Mouse (Mus musculus): ENCODE data around the gene Sucla2.
"Not testable (repeated sequence)": the region's sequence is repeated elsewhere in the genome, so short reads cannot be mapped to it uniquely, and the experiment has no call there.

The Sucla2 gene

DNA sequence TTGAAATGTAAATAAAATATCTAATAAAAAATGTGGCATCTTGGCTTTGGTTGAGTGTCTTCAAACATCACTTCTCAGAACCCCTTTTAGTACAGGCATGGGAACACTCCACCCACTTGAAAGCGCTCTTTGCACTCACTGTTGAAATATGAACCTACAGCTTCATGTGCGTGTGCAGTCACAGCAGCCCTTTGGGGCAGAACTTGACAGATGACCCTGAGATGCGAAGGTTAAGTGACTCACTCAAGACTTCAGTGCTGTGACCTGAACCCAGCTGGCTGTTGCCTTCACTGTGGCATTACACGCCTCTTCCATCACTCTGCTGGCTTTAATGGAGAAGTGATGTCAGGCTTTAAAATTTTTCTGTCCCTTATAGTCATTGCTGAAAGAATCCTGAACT, 82.6 kb downstream of the Sucla2 start:
- in situ Hi-C loops (cut with MboI; ENCODE audit: low sequenced_read_pairs): no loop called here

DNA sequence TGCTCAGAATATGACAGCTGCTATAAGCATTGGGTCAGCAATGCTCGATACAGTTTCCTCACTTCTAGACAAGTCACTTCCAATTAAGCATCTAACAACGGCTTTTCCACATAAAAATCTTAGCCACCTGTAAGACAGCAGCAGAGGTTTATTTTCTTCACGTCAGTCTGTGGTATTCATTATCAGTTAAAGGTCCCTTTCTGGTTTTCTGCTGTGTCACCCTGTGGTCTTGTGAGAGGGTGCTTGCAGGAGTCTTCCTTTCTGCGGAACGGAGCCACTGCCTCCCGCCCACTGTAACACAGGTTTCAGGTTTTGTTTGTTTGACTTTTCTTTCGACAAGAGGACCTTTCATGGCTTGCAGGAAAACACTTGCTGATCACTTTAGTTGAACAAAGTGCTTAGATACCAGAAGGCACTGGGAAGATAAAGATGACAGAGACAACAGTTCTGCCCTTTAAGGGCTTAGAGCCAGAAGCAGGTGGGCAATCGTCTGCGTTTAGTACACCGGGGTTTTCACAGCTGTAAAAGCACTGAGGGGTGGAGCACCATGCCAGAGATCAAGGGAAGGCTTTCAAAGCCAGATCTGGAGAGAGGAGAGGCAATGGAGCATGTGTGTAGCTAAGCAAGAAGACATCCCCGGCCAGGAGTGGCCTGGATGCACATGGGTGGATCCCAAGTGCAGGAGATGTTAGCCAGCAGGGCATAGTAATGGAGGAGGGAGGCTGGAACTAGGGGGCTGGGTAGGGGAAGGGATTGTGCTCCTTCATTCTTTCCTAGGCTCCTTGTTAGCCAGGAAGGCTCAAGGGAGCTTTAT, 83.8 kb downstream of the Sucla2 start:
- in situ Hi-C loops (cut with MboI; ENCODE audit: low sequenced_read_pairs): no loop called here

DNA sequence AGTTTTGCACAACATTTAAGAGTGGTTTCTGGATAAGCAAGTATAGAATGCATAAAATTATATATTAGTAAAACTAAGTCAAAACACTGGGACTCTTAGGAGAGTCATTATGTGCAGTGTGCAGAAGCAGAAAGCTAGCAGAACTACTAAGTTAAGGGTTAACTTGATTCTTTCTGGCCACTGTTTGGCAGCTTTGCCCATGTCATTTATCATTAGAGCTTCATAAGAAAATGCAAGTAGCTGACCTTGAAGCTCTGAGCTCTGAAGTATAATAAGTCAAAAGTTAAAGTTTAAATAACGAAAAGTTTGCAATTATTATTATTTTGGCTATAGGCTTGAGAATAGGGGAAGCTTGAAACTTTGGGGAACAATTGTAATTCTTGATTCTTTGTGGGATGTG, 89.8 kb downstream of the Sucla2 start:
- in situ Hi-C loops (cut with MboI; ENCODE audit: low sequenced_read_pairs): not testable (repeated sequence)

DNA sequence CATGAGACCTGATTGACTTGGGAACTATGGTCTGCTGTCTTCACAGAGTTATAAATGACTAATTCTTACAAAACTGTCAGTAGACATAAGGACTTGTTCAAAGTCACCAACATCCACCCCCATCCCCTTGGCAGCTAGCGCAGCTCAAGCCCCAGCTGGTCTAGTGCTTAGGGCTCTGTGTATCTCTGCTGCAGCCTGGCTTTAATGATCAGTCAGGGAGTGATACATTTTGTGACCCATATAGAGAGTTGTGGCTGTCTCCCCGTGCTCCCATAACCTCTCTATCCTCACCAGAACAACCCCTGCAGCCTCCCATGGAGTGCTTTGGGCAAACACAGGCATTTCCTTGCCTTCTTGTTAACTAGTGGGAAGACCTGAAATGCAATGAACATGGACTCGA, 95.8 kb downstream of the Sucla2 start:
- in situ Hi-C loops (cut with MboI; ENCODE audit: low sequenced_read_pairs): no loop called here

DNA sequence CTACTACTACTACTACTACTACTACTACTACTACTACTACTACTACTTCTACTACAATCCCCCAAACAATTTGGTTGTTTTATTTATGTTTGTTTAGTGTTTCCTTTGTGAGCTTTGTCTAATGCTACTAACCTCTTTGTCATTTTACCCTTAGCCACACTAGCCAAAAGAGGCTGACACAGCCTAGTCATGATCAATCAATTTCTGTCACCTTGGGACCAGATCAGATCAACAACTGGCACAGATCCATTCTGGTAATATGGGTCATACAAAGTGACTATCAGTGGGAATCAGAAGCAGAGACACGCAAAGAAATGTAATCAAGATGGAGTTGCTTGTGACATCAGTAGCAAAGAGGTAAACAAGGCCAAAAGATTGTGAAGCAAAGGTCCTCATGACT, 97.9 kb downstream of the Sucla2 start:
- in situ Hi-C loops (cut with MboI; ENCODE audit: low sequenced_read_pairs): no loop called here

DNA sequence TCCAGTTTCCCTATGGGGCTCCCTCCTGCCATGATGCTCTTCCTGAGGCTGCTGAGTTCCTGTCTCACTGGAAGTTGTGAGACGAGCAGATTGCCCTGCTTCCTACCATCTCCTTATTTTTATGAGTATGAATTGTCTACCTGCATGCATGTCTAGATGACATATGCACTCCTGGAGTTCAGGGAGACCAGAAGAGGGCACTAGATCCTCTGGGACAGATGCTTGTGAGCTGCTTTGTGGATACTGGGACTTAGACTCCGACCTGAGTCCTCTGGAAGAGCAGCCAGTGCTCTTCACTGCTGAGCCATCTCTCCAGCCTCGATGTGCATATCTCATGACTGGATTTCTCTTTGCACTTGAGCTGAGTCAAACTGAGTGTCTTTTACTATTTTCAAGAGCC, 100.3 kb downstream of the Sucla2 start:
- in situ Hi-C loops (cut with MboI; ENCODE audit: low sequenced_read_pairs): no loop called here

DNA sequence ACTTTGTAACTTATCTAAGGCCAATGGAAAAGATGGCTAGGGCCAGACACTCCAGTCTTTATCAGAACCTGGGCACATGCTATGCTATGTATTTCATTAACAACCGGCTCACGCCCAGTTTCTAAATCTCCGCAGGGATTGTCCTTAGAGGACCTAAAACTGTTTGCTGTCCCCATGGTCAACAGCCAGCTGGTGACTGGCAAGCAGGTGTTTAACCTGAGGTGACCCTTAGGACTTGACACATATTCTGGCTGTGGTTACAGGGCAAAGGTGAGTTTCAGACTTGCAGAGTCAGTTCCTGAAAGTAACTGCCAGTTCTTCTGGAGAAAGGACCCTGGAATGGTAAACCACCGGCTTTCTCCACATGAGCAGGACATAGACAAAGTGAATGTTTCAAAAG, 106.4 kb downstream of the Sucla2 start:
- in situ Hi-C loops (cut with MboI; ENCODE audit: low sequenced_read_pairs): no loop called here

DNA sequence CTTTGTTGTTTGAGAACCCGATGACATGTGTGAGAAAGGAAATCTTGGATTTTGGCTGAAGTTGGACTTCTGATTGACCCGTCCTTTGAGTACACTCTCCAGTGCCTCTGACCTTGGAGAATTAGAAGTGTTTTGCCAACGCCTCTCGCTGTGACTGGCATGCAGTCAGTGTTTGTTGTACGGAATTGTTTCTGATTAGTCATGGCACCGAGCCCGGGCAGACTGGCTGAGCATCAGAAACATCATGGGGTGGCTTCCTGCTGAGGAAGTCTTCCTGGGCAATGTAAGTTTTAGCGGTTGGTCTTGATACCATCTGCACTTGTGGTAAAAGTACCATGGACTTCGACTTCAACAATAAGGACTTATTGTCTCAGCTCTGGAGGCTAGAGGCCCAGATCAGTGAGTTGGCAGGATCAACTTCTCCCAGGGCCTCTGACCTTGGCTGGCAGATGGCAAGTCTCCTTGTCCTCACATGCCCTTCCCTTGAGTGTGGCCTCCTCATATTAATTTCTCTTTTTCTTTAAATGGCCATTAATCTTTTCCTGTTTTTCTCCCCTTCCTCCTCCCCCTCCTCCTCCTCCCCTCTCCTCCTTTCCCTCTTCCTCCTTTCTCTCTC, 107.6 kb downstream of the Sucla2 start:
- in situ Hi-C loops (cut with MboI; ENCODE audit: low sequenced_read_pairs): no loop called here

DNA sequence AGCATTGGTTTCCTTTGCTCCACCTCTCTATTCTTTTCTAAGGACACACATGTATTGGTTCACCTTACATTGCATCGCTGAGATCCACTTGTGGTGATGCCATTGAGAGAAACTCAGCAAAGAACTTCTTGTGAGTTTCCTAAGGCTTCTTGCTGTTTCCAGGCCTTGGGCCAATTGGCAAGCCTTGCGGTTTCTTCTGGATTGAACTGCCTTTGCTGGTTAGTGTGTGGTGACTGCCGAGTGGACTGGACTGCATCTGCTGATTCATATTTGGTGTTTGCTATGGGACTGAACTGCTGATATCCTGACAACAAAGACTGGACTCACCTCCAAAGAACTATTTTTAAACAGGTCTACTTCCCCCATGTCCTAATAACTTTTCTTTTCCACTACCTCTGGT, 109.2 kb downstream of the Sucla2 start:
- in situ Hi-C loops (cut with MboI; ENCODE audit: low sequenced_read_pairs): no loop called here

DNA sequence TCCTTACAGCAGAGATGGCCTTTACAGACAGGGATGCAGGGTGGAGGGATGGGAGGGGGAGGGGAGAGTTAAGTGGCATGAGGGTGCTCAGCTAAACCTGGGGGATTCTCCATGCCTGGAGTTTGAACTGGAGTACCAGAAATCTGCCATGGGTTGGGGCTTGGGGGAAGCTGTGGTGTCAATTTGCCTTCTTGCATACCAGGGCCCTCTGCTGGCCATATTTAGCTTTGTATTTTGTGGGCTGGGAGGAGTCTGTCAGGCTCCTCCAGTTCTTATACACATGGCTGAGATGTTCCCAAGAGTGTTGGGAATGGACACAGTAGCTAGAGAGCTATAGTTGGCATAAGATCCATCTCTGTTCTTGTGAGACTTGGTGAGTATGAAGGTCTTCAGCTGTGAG, 112.3 kb downstream of the Sucla2 start:
- in situ Hi-C loops (cut with MboI; ENCODE audit: low sequenced_read_pairs): no loop called here

All from CH12F3 (cell line).